27 mouse cellular contexts compared by ENCODE assay signal in the genomic region with DNA sequence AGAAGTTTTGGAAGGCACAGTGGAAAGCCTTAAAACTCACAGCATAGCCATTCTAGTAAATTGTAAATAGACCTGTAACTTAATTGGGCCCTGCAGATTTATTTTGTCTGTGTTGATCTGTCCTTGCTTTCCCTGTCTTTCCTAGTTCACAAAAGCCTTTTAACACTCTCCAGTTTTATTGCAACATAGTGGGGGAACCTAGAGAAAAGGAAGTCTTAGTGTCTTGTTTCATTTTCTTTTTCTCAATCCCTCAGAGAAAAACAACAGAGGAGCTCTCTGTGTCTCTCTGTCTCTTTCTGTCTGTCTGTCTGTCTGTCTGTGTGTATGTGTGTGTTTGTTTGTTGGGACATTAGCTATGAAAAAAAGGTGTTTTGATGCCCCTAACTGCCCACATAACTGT. TPM values are rescaled to one million over a fixed set of nuclear protein-coding genes. Genes with fewer than 3 reads are reported as not detected.
DNase-seq lines count a peak whose midpoint lies in the region; ATAC-seq and TF ChIP-seq lines count a peak whose summit lies in the region.
"Had no signal": no experiment of that assay in that cellular context is flagged by ENCODE, and none has a peak within 500 bp of the region (broad histone marks: within the 10 kb centered on the region; RNA-seq: fewer than 3 reads in every experiment).

No protein-coding gene starts in this region.

- TF ChIP-seq POLR2A in liver, adult 2 months (IDR thresholded peaks at IDR 0.05; ENCODE audit: extremely low read depth, insufficient read depth, low read length): no peak

- H3K79me2 ChIP-seq in liver, adult 2 months (ENCODE audit: control insufficient read depth, insufficient read depth, low read length): no peaks in the 10 kb centered on the region; the same call in 1 of the 2 replicates

- H3K4me1 ChIP-seq in liver, adult 2 months (ENCODE audit: control insufficient read depth, insufficient read depth, low read length): peaks cover 7% of the 10 kb centered on the region; the same call in 1 of the 2 replicates
- H3K4me1 ChIP-seq in liver, embryonic 11.5 days (replicated peaks; ENCODE audit: control insufficient read depth, insufficient read depth, low read length): no peaks in the 10 kb centered on the region
- no peaks in the 10 kb centered on the region for H3K4me1 ChIP-seq in kidney, embryonic 16.5 days (ENCODE audit: insufficient read depth, low read length)
- H3K4me1 ChIP-seq: heart, embryonic 13.5 days; kidney, embryonic 15.5 days; limb, embryonic 15.5 days had no signal

- H3K4me2 ChIP-seq in liver, embryonic 11.5 days: no peak overlapping the region
- H3K4me2 ChIP-seq in kidney, embryonic 16.5 days (replicated peaks; ENCODE audit: low read depth, low read length): no peak overlapping the region
- H3K4me2 ChIP-seq: heart, embryonic 13.5 days; kidney, embryonic 15.5 days; limb, embryonic 15.5 days; lung, embryonic 14.5 days; midbrain, embryonic 11.5 days had no signal

- H3K9ac ChIP-seq in liver, adult 2 months (ENCODE audit: low read depth, low read length): no peak overlapping the region
- no peak overlapping the region for H3K9ac ChIP-seq in liver, embryonic 11.5 days (ENCODE audit: low read depth, low read length)
- H3K9ac ChIP-seq in kidney, embryonic 16.5 days (replicated peaks; ENCODE audit: low read length): no peak overlapping the region
- H3K9ac ChIP-seq: heart, embryonic 13.5 days; kidney, embryonic 15.5 days; limb, embryonic 15.5 days; lung, embryonic 14.5 days had no signal

- H3K9me3 ChIP-seq in liver, embryonic 11.5 days (ENCODE audit: control insufficient read depth, low read length): no peaks in the 10 kb centered on the region
- H3K9me3 ChIP-seq in kidney, embryonic 16.5 days (ENCODE audit: low read length): no peaks in the 10 kb centered on the region
- H3K9me3 ChIP-seq: heart, embryonic 13.5 days; kidney, embryonic 15.5 days; limb, embryonic 15.5 days had no signal

- no peak for ATAC-seq in liver, embryonic 11.5 days (replicated peaks; ENCODE audit: low FRiP score)
- peak; percentile 60; the same call in 1 of the 2 replicates for ATAC-seq in common myeloid progenitor, adult 5-6 weeks (replicated peaks; ENCODE audit: low read depth, poor library complexity, severe bottlenecking)
- ATAC-seq in megakaryocyte progenitor cell, adult 5-6 weeks (replicated peaks; ENCODE audit: poor library complexity): peak; percentile 84
- ATAC-seq in kidney, embryonic 16.5 days (ENCODE audit: low FRiP score, low TSS enrichment): no peak
- ATAC-seq: forebrain, embryonic 14.5 days; hindbrain, postnatal 0 days had no signal

- peak; percentile 37 for DNase-seq in liver, adult 2 months (ENCODE audit: extremely low read depth, low read depth, low spot score)
- DNase-seq in liver, embryonic 11.5 days (ENCODE audit: low spot score): no peak
- peak; percentile 41 for DNase-seq in A20 (ENCODE audit: low read depth, low spot score)
- no peak for DNase-seq in heart, adult 8-10 months (ENCODE audit: low spot score)
- DNase-seq: cerebellum, adult 11-12 months; cerebellum, postnatal 25 days; gastrocnemius, postnatal 14 days; heart, adult 18-20 months; heart, postnatal 14 days; kidney, adult 11 months; kidney, postnatal 4 days; left cerebral cortex, postnatal 4 days; lung, embryonic 14.5 days; lung, postnatal 36 days; right cerebral cortex, adult 18-20 months; right cerebral cortex, postnatal 4 days; thymus, adult 2 months had no signal

- no peak overlapping the region for H3K27ac ChIP-seq in liver, adult 2 months (replicated peaks; ENCODE audit: insufficient read depth, low read depth, low read length)
- H3K27ac ChIP-seq in liver, embryonic 11.5 days (ENCODE audit: low read depth, low read length): no peak overlapping the region
- H3K27ac ChIP-seq in kidney, embryonic 16.5 days (ENCODE audit: low read length): no peak overlapping the region
- H3K27ac ChIP-seq: heart, embryonic 13.5 days; hindbrain, postnatal 0 days; kidney, embryonic 15.5 days; limb, embryonic 15.5 days; stomach, postnatal 0 days had no signal

- no peaks in the 10 kb centered on the region; the same call in 1 of the 2 replicates for H3K36me3 ChIP-seq in liver, adult 2 months (ENCODE audit: control insufficient read depth, insufficient read depth, low read length)
- no peaks in the 10 kb centered on the region for H3K36me3 ChIP-seq in liver, embryonic 11.5 days (ENCODE audit: control insufficient read depth, insufficient read depth, low read length)
- H3K36me3 ChIP-seq in kidney, embryonic 16.5 days (ENCODE audit: insufficient read depth, low read length): peaks cover 8% of the 10 kb centered on the region; the same call in 1 of the 2 replicates

- TF ChIP-seq CTCF in liver, adult 2 months (IDR thresholded peaks at IDR 0.05; ENCODE audit: low read depth, low read length): no peak

- H3K4me3 ChIP-seq in liver, adult 2 months (ENCODE audit: insufficient read depth, low read depth, low read length): no peak overlapping the region
- no peak overlapping the region for H3K4me3 ChIP-seq in liver, embryonic 11.5 days (ENCODE audit: low read depth, low read length)
- H3K4me3 ChIP-seq in kidney, embryonic 16.5 days (ENCODE audit: low read length): no peak overlapping the region
- H3K4me3 ChIP-seq: heart, embryonic 13.5 days; kidney, embryonic 15.5 days; limb, embryonic 15.5 days had no signal

- H3K27me3 ChIP-seq in liver, adult 2 months (ENCODE audit: control insufficient read depth, insufficient read depth, low read length): no peaks in the 10 kb centered on the region
- H3K27me3 ChIP-seq in liver, embryonic 11.5 days (replicated peaks; ENCODE audit: control insufficient read depth, insufficient read depth, low read length): no peaks in the 10 kb centered on the region
- H3K27me3 ChIP-seq in kidney, embryonic 16.5 days (ENCODE audit: insufficient read depth, low read length): no peaks in the 10 kb centered on the region
- H3K27me3 ChIP-seq: heart, embryonic 13.5 days; kidney, embryonic 15.5 days; limb, embryonic 15.5 days had no signal

RNA-seq across cellular contexts. Expression of a gene that starts 30.1 kb away (rescaled TPM):
- total RNA-seq in liver, adult 2 months (2014; rRNA removed): 28.9 and 29.4 TPM in 2 replicates
- 11.5 and 18.1 TPM in 2 replicates for polyA plus RNA-seq in liver, adult 2 months (2012; rRNA removed)
- 21.0 and 27.6 TPM in 2 replicates for polyA plus RNA-seq in liver, embryonic 11.5 days (2014; fragmentation: Nextera tagmentation; extraction: Ambion mirVana)
- 16.9 and 23.2 TPM in 2 replicates for total RNA-seq in common myeloid progenitor, adult 5-6 weeks (2017)
- 31.0 and 53.1 TPM in 2 replicates for total RNA-seq in megakaryocyte progenitor cell, adult 5-6 weeks (2015)
- total RNA-seq in megakaryocyte progenitor cell, adult 5-6 weeks (2017): 14.7 and 21.7 TPM in 2 replicates
- 24.5 and 29.8 TPM in 2 replicates for polyA plus RNA-seq in kidney, embryonic 16.5 days (2015; fragmentation: Nextera tagmentation; extraction: Ambion mirVana)
- total RNA-seq in heart, adult 8-10 months (2022): 10 to 100 TPM; 20.5 to 30.7 (median 28.6) TPM

RNA-seq across cellular contexts. Expression of a gene that starts 30.4 kb away (rescaled TPM):
- total RNA-seq in liver, adult 2 months (2014; rRNA removed): 15.8 and 21.6 TPM in 2 replicates
- 1.7 and 2.1 TPM in 2 replicates for polyA plus RNA-seq in liver, adult 2 months (2012; rRNA removed)
- polyA plus RNA-seq in liver, embryonic 11.5 days (2014; fragmentation: Nextera tagmentation; extraction: Ambion mirVana): 28.2 and 32.6 TPM in 2 replicates
- 44.6 and 73.4 TPM in 2 replicates for total RNA-seq in common myeloid progenitor, adult 5-6 weeks (2017)
- 45.1 and 52.1 TPM in 2 replicates for total RNA-seq in megakaryocyte progenitor cell, adult 5-6 weeks (2015)
- total RNA-seq in megakaryocyte progenitor cell, adult 5-6 weeks (2017): 52.7 and 71.7 TPM in 2 replicates
- polyA plus RNA-seq in kidney, embryonic 16.5 days (2015; fragmentation: Nextera tagmentation; extraction: Ambion mirVana): 21.2 and 23.7 TPM in 2 replicates
- total RNA-seq in heart, adult 8-10 months (2022): 10 to 100 TPM in 2 of 4 experiments, 1 to 10 TPM in 2; 7.0 to 12.7 (median 9.6) TPM

Comparison
In these comparisons a context has a peak if more than half of its experiments do, and no peak if none do; other contexts are left out.
1. DNase-seq: peak in liver, adult 2 months (single experiment) and A20 (single experiment); none in liver, embryonic 11.5 days (single experiment) and heart, adult 8-10 months (single experiment).
2. ATAC-seq: peak in common myeloid progenitor, adult 5-6 weeks (single experiment) and megakaryocyte progenitor cell, adult 5-6 weeks (single experiment); none in liver, embryonic 11.5 days (single experiment) and kidney, embryonic 16.5 days (single experiment).